Mouse (Mus musculus) C2C12 (cell line): ENCODE data around the gene Lhfpl4.

ENCODE experiments used
- CTCF ChIP-seq: IDR thresholded peaks from one replicate; pipeline ENCODE4 v1.5.1; 2011; ENCODE audit not compliant: control insufficient read depth, insufficient read depth, insufficient read length
- USF1 ChIP-seq: IDR thresholded peaks from one replicate; pipeline ENCODE4 v1.6.1; 2011; ENCODE audit warnings: low read depth, mild to moderate bottlenecking, control low read depth, moderate library complexity

DNA sequence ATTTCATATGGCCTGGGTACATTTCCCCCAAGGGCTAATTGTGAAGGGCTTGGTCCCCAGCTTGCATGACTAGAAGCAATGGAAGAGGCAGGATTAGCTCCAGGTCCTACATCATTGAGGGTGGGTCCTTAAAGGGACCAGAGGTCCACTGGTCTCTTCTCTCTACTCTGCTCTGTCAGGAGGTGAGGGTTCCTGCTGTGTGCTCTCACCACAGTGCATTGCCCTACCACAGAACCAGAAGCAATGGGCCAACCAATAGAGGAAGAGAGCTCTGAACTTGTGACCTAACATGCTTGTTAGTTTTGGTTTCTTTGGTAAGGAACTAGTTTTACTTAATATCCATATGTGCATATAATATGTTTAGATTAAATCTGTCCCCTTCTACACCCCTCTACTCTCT lies 31.5 kb upstream of the Lhfpl4 start:
- TF ChIP-seq CTCF (no peak), USF1 (no peak)
